Mouse (Mus musculus) right cerebral cortex, postnatal 10 days (tissue): ENCODE results near the gene Rbp3.

Experiments
- DNase-seq, 2 experiments: peaks; one replicate each; pipeline ENCODE4 v3.0.0; 2021; ENCODE audit warnings: low spot score in 2 of 2

The Rbp3 gene

GRCm38 (mm10) chr14:33953761-33954160 is at the start of gene Rbp3:
Gene Rbp3, plus strand, starts transcription at chr14:33954003.
- no peak for DNase-seq

- no peak for DNase-seq
Measured at GRCm38 (mm10) chr14:33904851-33905250, 49.0 kb upstream of the Rbp3 start.

DNA sequence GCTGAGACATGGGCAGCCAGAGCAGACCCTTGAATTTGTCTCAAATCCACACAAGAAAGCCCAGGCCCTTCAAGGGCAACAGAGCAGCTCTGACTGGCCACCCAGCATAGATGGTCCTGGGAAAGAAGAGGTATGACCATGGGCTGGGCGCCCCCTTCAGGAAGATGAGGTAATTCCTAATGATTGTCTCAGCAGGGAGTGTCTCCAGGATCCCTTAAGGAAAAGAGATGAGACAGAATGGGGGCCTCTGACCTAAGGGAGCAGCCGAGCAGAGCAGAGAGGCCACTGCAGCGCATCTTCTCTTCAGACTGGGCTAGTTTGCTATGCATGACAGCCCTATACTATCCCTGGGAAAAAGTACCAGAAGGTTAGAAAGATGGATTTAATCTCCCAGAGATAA is 40.1 kb upstream of the Rbp3 start:
- peak in 1 of 2 experiments; percentile 72 for DNase-seq

GRCm38 (mm10) chr14:33914206-33914605 is 39.6 kb upstream of the Rbp3 start:
- DNase-seq: no peak

GRCm38 (mm10) chr14:33920727-33921559 is 32.9 kb upstream of the Rbp3 start:
- peak; percentile 62 to 73 for DNase-seq

DNA sequence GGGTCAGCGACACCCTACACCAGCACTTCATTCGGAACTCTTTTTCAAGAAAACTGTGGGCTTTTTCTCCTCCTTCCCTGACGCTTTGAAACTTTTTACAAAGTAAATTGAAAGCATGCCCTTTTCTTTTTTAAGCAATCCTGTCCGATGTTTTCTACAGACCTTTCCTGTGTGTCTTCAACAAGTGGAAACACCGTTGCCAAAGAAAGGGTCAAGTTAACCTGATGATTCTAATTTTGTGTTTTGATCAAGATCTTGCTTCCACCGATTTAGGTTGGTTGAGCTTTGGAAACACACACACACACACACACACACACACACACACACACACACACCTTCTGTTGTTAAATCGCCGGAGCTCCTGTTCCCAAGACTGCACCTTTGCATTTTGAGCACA is 31.0 kb upstream of the Rbp3 start:
- no peak for DNase-seq

DNA sequence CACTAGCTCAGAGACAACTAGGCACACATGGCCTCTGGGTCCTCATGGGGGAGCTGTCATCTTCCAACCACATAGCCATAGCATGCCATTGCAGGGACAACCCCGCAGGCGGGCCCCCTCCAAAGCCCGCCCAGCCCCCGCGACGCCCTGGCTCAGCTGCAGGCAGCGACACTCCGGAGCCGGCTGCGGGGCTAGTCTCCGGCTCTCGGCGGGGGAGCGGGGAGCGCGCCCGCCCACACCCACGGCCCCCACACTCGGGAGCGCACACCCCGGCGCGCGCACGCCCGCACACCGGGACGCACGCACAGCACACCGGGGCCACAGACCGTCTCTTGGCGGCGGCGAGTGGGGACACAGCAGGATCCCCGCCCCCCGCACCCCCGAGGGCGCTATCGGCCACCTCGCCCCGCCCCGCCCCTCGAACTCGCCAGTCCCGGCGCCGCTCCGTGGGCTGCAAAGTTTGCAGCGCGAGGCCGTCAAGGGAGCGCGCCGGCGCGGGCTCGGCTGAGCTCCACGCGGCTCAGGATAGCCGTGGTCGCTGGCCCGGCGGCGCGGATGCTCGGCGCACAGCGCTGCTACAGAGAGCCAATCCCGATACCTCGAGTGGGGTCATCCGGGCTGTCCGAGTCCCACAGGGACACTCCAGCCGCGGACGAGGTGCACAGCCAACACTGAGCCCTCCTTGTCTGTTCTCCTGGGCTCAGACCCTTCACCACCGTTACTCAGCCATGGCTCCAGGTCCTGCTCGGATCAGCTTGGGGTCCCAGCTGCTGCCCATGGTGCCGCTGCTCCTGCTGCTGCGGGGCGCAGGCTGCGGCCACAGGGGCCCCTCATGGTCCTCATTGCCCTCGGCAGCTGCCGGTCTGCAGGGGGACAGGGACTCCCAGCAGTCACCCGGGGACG is 30.4 kb upstream of the Rbp3 start, which contains the start of gene Gdf10:
Gdf10 (plus strand) TSS at position 420 of the 903 bp plus-strand sequence.
- peak; percentile 57 to 61 for DNase-seq

DNA sequence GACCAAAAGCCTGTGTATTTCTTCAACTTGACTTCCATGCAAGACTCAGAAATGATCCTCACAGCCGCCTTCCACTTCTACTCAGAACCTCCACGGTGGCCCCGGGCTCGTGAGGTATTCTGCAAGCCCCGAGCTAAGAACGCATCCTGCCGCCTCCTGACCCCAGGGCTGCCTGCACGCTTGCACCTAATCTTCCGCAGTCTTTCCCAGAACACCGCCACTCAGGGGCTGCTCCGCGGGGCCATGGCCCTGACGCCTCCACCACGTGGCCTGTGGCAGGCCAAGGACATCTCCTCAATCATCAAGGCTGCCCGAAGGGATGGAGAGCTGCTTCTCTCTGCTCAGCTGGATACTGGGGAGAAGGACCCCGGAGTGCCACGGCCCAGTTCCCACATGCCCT is 21.9 kb upstream of the Rbp3 start:
- no peak for DNase-seq

DNA sequence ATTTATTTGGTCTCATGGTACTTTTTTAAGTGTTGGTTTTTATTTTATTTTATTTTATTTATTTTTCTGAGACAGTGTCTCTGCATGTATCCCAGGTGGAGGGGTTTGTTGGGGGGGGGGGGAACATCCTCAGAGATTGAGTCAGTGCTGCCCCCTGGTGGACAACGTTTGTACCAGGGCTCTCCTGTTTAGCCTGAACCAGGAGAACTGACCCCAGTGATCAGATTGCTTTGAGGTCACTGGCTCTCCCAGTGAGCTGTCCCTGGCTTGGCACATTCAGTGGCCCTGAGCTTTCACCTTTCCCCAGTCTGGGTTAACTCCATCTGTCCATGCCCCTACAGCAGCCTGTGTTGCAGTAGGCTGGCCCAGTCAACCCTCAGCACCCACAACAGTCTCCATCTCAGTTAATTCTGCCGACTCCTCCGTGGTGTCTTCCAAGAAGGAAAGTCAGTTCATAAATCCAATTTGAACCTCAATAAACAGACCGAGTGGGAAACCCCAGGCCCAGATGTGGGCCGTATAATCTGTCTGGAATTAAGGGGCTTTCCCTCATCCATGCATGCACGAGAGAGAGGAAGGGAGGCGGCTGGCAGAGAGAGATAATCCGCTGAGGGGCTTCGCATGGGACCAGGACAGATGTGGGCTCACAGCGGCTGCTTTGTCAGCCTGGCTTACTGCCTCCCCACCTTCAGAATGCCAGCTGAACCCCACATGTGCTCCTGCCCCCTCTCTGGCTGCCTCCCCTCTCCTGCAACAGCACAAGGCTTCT is 20.7 kb upstream of the Rbp3 start:
- DNase-seq: peak in 1 of 2 experiments; percentile 75

DNA sequence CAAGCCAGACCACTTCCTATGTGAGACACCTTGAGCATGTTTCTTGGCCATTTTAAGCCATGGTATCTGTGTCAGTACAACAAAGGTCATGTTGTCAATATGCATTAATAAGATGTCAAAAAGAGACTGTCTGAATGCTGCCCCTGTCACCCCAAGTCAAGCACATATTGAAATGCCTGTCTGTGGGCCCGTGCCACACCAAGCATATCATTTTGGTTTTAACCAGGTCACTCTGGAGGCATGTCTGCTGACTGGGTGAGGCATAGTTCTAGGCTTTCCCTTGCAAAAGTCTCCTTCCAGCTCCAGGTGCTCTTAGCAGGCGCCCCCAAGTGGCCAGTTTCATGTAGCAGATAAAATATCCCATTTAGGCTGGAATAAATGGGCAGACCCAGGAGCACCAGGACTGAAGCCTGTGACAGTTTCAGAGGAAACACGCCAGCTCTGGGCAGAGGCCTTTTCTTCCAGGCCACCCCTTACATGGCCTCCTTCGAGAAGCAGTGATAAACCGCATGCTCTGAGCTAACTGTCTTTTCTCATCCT is 20.0 kb upstream of the Rbp3 start:
- DNase-seq: peak; percentile 58 to 77

GRCm38 (mm10) chr14:33939117-33939516 is 14.7 kb upstream of the Rbp3 start:
- peak; percentile 71 to 83 for DNase-seq

GRCm38 (mm10) chr14:33940739-33941138 is 13.1 kb upstream of the Rbp3 start, which contains the start of gene Gdf2:
Gene Gdf2, plus strand, starts transcription at chr14:33941039.
- DNase-seq: no peak

- DNase-seq: no peak
Measured at GRCm38 (mm10) chr14:33942222-33942621, 11.6 kb upstream of the Rbp3 start.

DNA sequence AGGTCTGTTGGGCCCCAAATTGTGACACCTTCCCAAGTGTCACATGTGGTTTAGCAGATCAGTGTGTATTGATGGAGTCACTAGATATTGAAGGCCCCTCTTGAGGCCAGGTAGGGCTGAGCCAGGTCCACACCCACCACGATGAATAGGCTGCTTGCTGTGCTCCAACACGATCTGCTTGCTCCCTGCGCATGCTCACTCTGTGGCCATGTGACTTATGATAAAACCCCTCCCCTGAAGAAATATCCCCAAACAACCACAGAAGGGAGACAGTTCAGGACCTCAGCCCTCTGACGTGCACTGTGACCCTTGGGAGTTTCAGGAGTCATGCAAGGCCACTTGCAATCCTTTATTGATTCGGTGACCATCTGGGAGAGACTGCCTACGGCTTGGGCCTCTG is 7.7 kb upstream of the Rbp3 start:
- DNase-seq: no peak

- no peak for DNase-seq
Measured at GRCm38 (mm10) chr14:33952233-33952981, 1.4 kb upstream of the Rbp3 start.

DNA sequence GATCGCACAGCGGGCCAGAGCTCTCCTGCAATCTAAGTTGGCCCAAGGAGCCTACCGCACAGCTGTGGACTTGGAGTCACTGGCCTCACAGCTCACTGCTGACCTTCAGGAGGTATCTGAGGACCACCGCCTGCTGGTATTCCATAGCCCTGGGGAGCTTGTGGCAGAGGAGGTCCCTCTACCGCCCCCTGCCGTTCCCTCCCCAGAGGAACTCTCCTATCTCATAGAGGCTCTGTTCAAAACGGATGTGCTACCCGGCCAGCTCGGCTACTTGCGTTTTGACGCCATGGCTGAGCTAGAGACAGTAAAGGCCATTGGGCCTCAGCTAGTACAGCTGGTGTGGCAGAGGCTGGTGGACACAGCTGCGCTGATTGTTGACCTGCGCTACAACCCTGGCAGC is 2.3 kb downstream of the Rbp3 start:
- no peak for DNase-seq

DNA sequence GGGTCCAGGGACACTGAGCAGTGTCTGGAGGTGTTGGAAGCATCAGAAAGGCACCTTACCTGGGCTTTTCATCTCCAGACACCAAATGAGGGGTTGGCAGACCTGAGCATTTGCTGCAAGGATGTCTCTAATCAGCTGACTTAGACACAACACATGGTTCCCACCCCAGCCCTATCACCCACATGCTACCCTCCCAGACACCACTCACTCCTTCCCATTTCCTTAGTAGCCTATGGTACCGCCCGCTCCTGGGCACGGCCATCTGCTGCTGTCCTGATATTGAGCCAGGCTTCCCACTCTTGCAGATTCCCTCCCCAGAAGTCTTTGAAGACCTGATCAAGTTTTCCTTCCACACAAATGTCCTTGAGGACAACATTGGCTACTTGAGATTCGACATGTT is 4.4 kb downstream of the Rbp3 start:
- no peak for DNase-seq

- no peak for DNase-seq
Measured at GRCm38 (mm10) chr14:33958841-33959240, 5.0 kb downstream of the Rbp3 start.

DNA sequence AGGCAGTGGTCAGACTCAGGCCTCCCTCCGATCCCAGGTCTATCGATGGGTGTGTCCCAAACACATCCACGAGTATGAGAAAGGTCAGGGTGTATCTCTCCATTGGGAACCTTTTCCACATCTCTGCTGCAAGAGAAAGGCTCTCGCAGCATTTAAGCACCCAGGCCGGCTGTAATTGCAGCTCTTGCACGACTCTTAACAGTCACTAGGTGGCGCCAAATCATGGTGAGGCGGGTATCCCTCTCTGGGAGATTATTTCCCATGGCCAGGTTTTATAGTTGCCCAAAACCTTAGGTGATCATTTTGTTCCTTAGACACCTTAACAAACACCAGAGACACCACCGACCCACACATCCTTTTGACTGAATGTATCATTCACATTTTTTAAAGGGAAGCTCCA is 5.5 kb downstream of the Rbp3 start:
- DNase-seq: peak; percentile 55 to 72

GRCm38 (mm10) chr14:33965675-33966074 is 11.9 kb downstream of the Rbp3 start:
- DNase-seq: no peak

GRCm38 (mm10) chr14:33972679-33973078 is 18.9 kb downstream of the Rbp3 start:
- DNase-seq: no peak
